Mouse (Mus musculus) midbrain, embryonic 14.5 days (tissue): ENCODE measurements around the gene Adssl1. TPM values are rescaled to one million over a fixed set of nuclear protein-coding genes. Genes with fewer than 3 reads are reported as not detected.

ENCODE experiments used
- ATAC-seq: fragments of 200-750 bp; cut with Nextera tagmentation; 2 replicates; pipeline ENCODE4 v1.8.0; 2017; ENCODE audit warnings: moderate number of reproducible peaks, moderate library complexity; ENCODE audit not compliant: low FRiP score, low TSS enrichment
- DNase-seq: peaks from one replicate; pipeline ENCODE4 v3.0.0-alpha.2; 2015
- H3K27ac ChIP-seq: fragments of 300-500 bp; sonication (generic); replicated peaks from 2 replicates; pipeline ENCODE4 v1.5.1; 2014; ENCODE audit warnings: mild to moderate bottlenecking, low read depth, low read length, moderate library complexity
- H3K27me3 ChIP-seq: fragments of 300-500 bp; sonication (generic); 2 replicates; pipeline ENCODE4 v1.6.1; 2014; ENCODE audit warnings: low read length, control low read depth, mixed read lengths; ENCODE audit not compliant: control insufficient read depth, insufficient read depth
- H3K36me3 ChIP-seq: fragments of 300-500 bp; sonication (generic); 2 replicates; pipeline ENCODE4 v1.6.1; 2014; ENCODE audit warnings: low read length, control low read depth; ENCODE audit not compliant: control insufficient read depth, insufficient read depth
- H3K4me1 ChIP-seq: fragments of 300-500 bp; sonication (generic); 2 replicates; pipeline ENCODE4 v1.6.1; 2014; ENCODE audit warnings: mild to moderate bottlenecking, antibody characterized with exemption, low read length, control low read depth; ENCODE audit not compliant: control insufficient read depth, insufficient read depth
- H3K4me2 ChIP-seq: fragments of 300-500 bp; sonication (generic); 2 replicates; pipeline ENCODE4 v1.6.1; 2014; ENCODE audit warnings: mild to moderate bottlenecking, low read length, moderate library complexity
- H3K4me3 ChIP-seq: fragments of 300-500 bp; sonication (generic); replicated peaks from 2 replicates; pipeline ENCODE4 v1.5.1; 2014; ENCODE audit warnings: low read depth, low read length
- H3K9ac ChIP-seq: fragments of 300-500 bp; sonication (generic); replicated peaks from 2 replicates; pipeline ENCODE4 v1.6.1; 2014; ENCODE audit warnings: mild to moderate bottlenecking, low read length, moderate library complexity
- H3K9me3 ChIP-seq: fragments of 300-500 bp; sonication (generic); 2 replicates; pipeline ENCODE4 v1.6.1; 2016; ENCODE audit warnings: low read length, control low read depth, mixed read lengths; ENCODE audit not compliant: control insufficient read depth
- WGBS: fragments of 180-500 bp; shearing (Covaris S2); extraction: QIAGEN DNeasy Blood & Tissue Kit; methylation state at CpG from one replicate; pipeline ENCODE4 v1.1.7; 2014; 5-methylcytosine and 5-hydroxymethylcytosine counted together
- polyA plus RNA-seq: library from polyadenylated mRNA; unstranded; fragments of >200 nt; fragmentation: Nextera tagmentation; extraction: Ambion mirVana; gene quantifications from 2 replicates; pipeline ENCODE4 v1.2.1, GENCODE M21; 2014

Adssl1 gene
- polyA plus RNA-seq, 1 experiment from 2014 or later, result 2.8 TPM

DNA sequence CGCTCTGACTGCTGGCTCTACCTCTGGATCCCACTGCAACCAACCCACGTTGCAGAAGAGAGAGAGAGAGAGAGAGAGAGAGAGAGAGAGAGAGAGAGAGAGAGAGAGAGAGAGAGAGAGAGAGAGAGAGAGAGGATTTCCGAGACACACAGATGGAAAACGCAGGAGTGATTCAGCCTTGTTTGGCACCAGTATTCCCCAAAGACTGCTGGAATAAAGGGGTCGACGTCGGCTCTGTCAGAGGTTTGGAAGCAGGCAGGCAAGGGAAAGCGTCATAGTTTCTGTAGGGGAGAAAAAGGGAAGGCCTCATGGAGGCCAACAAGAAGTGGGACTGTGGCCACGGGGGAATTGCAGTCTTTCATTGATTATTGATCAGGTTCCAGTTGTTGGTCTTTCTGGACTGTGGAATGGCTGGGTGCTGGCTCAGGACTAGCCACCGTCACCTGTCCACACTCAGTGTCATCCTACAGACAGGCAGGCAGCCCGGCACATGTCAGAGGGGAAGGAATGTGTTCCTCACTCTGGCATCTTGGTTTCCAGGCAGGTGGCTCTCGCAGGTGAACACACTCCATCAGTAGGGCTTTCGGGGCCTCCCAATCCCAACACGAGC is 22.8 kb upstream of the Adssl1 start:
- H3K4me2 ChIP-seq, result no peak overlapping the region
- H3K4me3 ChIP-seq, result no peak overlapping the region
- no peak overlapping the region for H3K27ac ChIP-seq
- H3K36me3 ChIP-seq, result no peaks in the 10 kb centered on the region
- no peak for DNase-seq
- no peaks in the 10 kb centered on the region for H3K27me3 ChIP-seq
- WGBS, result 66% methylated on average over 14 of the region's 14 CpGs
- H3K9me3 ChIP-seq, result no peaks in the 10 kb centered on the region
- no peak for ATAC-seq
- no peak overlapping the region for H3K9ac ChIP-seq
- H3K4me1 ChIP-seq, result peaks cover 8% of the 10 kb centered on the region; the same call in 1 of the 2 replicates

DNA sequence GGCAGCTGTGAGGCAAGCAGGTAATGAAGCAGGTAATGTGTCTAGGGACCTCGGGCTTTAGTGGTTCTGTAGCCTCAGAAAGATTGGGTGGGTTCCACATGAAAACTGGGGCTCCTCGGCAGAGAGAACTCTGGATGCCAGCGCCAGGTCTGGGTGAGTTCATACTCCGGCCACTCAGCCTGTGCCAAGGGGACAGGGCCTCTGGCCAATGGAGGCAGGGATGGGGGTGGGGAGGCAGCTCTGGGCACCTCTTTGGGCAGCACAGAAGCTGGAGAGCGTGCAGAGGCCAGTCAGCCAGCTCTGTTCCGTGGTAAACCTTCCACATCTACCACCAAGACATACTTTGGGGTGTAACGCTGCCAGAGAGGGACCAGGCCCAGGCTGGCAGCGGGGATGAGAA is 22.2 kb upstream of the Adssl1 start:
- no peak for DNase-seq
- Histone ChIP-seq H3K9me3 (no peaks in the 10 kb centered on the region), H3K9ac (no peak overlapping the region), H3K4me1 (peaks cover 8% of the 10 kb centered on the region; the same call in 1 of the 2 replicates), H3K27ac (no peak overlapping the region), H3K27me3 (no peaks in the 10 kb centered on the region), H3K4me2 (no peak overlapping the region), H3K4me3 (no peak overlapping the region), H3K36me3 (no peaks in the 10 kb centered on the region)
- ATAC-seq, result no peak
- WGBS, result 81% methylated on average over 8 of the region's 8 CpGs

DNA sequence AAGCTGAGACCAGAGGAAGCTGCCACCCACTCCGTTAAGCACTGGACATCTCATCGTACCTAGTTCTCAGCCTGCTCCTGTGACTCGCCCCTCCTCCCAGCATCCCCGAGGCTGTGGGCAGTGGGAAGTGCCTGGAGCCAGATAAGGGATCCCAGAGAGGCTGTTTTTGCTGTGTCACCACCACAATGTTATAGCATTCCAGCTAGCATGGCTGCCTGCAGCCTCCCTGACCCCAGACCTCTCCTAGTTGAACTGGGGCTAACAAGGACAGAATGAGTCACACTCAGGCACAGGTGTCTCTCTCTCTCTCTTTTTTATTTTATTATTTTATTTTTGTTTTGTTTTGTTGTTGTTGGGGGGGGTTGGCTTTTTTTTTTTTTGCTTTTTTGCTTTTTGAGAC is 20.6 kb upstream of the Adssl1 start:
- peaks cover 8% of the 10 kb centered on the region; the same call in 1 of the 2 replicates for H3K4me1 ChIP-seq
- WGBS, result 44% methylated on average over 4 of the region's 4 CpGs
- no peak overlapping the region for H3K9ac ChIP-seq
- H3K4me2 ChIP-seq, result no peak overlapping the region
- no peak overlapping the region for H3K27ac ChIP-seq
- ATAC-seq (no peak), DNase-seq (no peak)
- no peaks in the 10 kb centered on the region for H3K36me3 ChIP-seq
- H3K9me3 ChIP-seq, result no peaks in the 10 kb centered on the region
- H3K27me3 ChIP-seq, result no peaks in the 10 kb centered on the region
- H3K4me3 ChIP-seq, result no peak overlapping the region

DNA sequence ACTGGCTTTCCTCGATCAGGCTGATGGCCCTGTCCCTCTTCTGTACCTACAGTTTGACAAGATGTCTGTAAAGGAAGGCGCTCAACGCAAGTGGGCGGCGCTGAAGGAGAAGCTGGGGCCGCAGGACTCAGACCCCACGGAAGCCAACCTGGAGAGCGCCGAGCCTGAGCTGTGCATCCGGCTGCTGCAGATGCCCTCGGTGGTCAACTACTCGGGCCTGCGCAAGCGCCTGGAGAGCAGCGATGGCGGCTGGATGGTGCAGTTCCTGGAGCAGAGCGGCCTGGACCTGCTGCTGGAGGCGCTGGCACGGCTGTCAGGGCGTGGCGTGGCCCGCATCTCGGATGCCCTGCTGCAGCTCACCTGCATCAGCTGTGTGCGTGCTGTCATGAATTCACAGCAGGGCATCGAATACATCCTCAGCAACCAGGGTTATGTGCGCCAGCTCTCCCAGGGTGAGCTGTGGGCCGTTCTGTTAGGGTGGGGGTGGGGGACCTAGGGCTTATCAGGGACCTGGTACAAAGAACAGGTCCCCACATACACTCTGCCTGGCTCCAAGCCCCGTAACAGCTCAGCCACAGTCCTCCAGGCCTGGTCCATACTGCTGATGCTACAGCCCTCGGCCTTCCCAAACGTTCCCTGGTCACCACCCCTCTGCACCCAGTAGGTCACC is 19.8 kb upstream of the Adssl1 start:
- no peaks in the 10 kb centered on the region for H3K27me3 ChIP-seq
- H3K9ac ChIP-seq, result no peak overlapping the region
- no peaks in the 10 kb centered on the region for H3K36me3 ChIP-seq
- H3K27ac ChIP-seq, result no peak overlapping the region
- H3K4me1 ChIP-seq, result peaks cover 2% of the 10 kb centered on the region; the same call in 1 of the 2 replicates
- no peak overlapping the region for H3K4me2 ChIP-seq
- no peaks in the 10 kb centered on the region for H3K9me3 ChIP-seq
- H3K4me3 ChIP-seq, result no peak overlapping the region
- no peak for DNase-seq
- WGBS, result 77% methylated on average over 30 of the region's 30 CpGs
- ATAC-seq, result no peak

DNA sequence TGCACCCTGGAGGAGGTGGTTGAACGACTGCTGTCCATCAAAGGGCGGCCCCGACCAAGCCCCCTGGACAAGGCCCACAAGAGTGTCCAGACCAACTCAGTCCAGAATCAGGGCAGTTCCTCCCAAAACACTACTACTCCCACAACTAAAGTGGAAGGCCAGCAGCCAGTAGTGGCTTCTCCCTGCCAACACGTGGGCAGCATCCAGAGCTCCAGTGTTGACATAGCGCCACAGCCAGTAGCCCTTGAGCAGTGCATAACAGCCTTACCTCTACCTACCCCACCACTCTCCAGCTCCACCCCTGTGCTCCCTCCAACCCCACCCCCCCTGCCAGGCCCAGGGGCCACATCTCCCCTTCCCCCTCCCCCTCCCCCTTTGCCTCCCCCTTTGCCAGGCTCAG is 15.8 kb upstream of the Adssl1 start:
- DNase-seq (no peak), ATAC-seq (no peak)
- WGBS, result 91% methylated on average over 5 of the region's 5 CpGs
- no peaks in the 10 kb centered on the region for H3K36me3 ChIP-seq
- H3K4me1 ChIP-seq, result no peaks in the 10 kb centered on the region
- H3K4me3 ChIP-seq, result no peak overlapping the region
- H3K9me3 ChIP-seq, result no peaks in the 10 kb centered on the region
- H3K4me2 ChIP-seq, result no peak overlapping the region
- H3K27me3 ChIP-seq, result no peaks in the 10 kb centered on the region
- H3K9ac ChIP-seq, result no peak overlapping the region
- H3K27ac ChIP-seq, result no peak overlapping the region

DNA sequence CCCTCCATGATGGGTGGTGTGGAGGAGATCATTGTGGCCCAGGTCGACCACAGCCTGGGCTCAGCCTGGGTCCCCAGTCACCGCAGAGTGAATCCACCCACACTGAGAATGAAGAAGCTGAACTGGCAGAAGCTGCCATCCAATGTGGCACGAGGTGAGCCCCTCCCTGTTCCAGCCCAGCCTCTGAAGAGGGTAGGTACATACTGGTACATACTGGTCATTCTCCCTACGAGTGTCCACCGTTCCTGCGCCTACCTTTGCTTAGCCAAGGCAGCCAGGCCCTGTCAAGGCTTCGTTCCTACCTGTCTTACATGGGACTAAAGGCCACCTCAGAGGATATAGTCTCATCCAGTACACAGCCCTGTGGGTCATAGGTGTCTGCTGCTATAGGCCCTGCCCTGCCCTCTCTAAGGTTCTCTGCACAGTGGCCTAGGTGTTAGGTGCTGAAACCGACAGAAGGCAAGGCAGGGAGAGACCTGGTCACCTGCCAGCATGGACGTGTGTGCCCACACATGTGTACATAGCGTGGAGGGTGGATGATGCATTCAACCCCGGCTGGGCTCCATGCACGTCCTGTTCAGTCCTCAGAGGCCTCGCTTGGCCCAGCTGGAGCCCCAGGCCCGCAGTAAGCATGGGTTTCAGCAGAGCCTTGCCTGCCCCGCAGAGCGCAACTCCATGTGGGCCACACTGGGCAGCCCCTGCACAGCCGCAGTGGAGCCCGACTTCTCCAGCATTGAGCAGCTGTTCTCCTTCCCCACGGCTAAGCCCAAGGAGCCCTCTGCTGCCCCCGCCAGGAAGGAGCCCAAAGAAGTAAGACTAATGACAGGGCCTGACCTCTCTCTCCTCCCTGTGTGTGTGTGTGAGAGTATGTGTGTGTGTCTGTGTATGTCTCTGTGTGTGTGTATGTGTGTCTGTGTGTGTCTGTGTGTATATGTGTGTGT is 14.9 kb upstream of the Adssl1 start:
- Histone ChIP-seq H3K27ac (no peak overlapping the region), H3K4me1 (no peaks in the 10 kb centered on the region), H3K9me3 (no peaks in the 10 kb centered on the region), H3K4me3 (no peak overlapping the region), H3K4me2 (no peak overlapping the region), H3K27me3 (no peaks in the 10 kb centered on the region), H3K9ac (no peak overlapping the region), H3K36me3 (no peaks in the 10 kb centered on the region)
- ATAC-seq (peak; percentile 35; the same call in 1 of the 2 replicates), DNase-seq (peak; percentile 61)
- 60% methylated on average over 20 of the region's 20 CpGs for WGBS

DNA sequence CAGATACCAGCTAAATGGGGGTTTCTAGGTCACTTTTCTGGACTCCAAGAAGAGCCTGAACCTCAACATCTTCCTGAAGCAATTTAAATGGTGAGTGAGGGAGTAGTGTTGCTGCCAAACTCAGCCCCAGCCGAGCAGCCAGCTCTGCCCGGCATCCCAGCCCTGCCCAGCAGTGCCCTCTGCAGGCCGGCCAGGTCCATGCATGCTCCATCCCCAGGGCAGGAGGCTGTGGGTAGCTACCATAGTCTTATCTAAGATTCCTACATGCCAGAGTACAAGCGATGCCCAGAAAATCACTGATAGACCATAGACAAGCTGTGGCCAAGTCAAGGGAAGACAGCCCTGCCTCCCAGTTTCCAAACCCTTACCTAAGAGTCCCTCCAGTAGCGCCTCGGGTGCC is 14.1 kb upstream of the Adssl1 start:
- Histone ChIP-seq H3K4me3 (no peak overlapping the region), H3K27ac (no peak overlapping the region), H3K27me3 (no peaks in the 10 kb centered on the region), H3K9me3 (no peaks in the 10 kb centered on the region), H3K4me2 (no peak overlapping the region), H3K4me1 (no peaks in the 10 kb centered on the region), H3K9ac (no peak overlapping the region), H3K36me3 (no peaks in the 10 kb centered on the region)
- WGBS, result 44% methylated on average over 6 of the region's 6 CpGs
- ATAC-seq (no peak), DNase-seq (peak; percentile 71)

DNA sequence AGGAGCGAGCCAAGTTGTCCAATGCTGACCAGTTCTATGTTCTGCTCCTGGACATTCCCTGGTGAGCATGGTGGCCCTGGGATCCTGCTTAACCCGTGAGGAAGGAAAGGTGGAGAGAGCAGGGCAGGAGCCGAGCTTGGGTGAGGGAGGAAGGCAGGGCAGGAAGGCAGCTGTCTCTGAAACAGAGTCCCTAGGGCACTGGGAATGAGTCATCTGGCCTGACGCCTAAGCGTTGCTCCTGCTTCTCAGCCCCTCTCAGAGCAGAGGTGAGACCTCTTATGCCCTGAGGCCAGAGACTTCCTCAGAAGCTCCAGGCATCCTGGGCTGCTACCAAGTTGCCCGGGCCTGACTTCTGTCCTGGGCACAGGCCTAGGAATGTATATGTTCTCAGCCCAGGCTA is 12.8 kb upstream of the Adssl1 start:
- no peaks in the 10 kb centered on the region for H3K36me3 ChIP-seq
- ATAC-seq (no peak), DNase-seq (no peak)
- 78% methylated on average over 6 of the region's 6 CpGs for WGBS
- no peak overlapping the region for H3K4me3 ChIP-seq
- H3K27ac ChIP-seq, result no peak overlapping the region
- H3K4me2 ChIP-seq, result no peak overlapping the region
- H3K9me3 ChIP-seq, result no peaks in the 10 kb centered on the region
- no peaks in the 10 kb centered on the region for H3K4me1 ChIP-seq
- H3K9ac ChIP-seq, result no peak overlapping the region
- no peaks in the 10 kb centered on the region for H3K27me3 ChIP-seq
